Mouse (Mus musculus) brain, embryonic 14.5 days (tissue): Measurements from ENCODE around the gene Hoxd12.

ENCODE experiments used
- CTCF ChIP-seq: fragments of 200-500 bp; IDR thresholded peaks from 2 replicates; pipeline ENCODE4 v1.5.1; 2012; ENCODE audit warnings: inconsistent platforms, mild to moderate bottlenecking, moderate library complexity, borderline replicate concordance; ENCODE audit not compliant: insufficient read depth, insufficient read length; ENCODE audit errors: extremely low read depth
- POLR2A ChIP-seq: fragments of 200-500 bp; IDR thresholded peaks from 2 replicates; pipeline ENCODE4 v1.6.1; 2012; ENCODE audit warnings: mild to moderate bottlenecking, inconsistent platforms, borderline replicate concordance; ENCODE audit not compliant: poor library complexity, insufficient read depth, insufficient read length, severe bottlenecking; ENCODE audit errors: extremely low read depth

- TF ChIP-seq POLR2A = no peak
- no peak for TF ChIP-seq CTCF
Measured at GRCm38 (mm10) chr2:74725171-74725570, 50.4 kb downstream of the Hoxd12 start.
